Mouse (Mus musculus) heart, embryonic 13.5 days (tissue): ENCODE measurements at regions not wholly inside any gene's neighbourhood (a gene's known extent, or its start where the extent isn't known, plus 50 kb on each side); places are given as distances from the start of the nearest gene placed in this dataset.

Experiments
- ATAC-seq: fragments of 200-750 bp; cut with Nextera tagmentation; 2 replicates; pipeline ENCODE4 v1.8.0; 2017; ENCODE audit warnings: moderate TSS enrichment; ENCODE audit not compliant: insufficient number of reproducible peaks, low FRiP score, low TSS enrichment; ENCODE audit errors: extremely low read depth
- H3K27ac ChIP-seq: fragments of 300-500 bp; sonication (generic); replicated peaks from 2 replicates; pipeline ENCODE4 v1.5.1; 2015; ENCODE audit warnings: moderate library complexity, mild to moderate bottlenecking, inconsistent platforms
- H3K27me3 ChIP-seq: fragments of 300-500 bp; sonication (generic); replicated peaks from 2 replicates; pipeline ENCODE4 v1.6.1; 2015; ENCODE audit warnings: mild to moderate bottlenecking, inconsistent platforms
- H3K36me3 ChIP-seq: fragments of 300-500 bp; sonication (generic); 2 replicates; pipeline ENCODE4 v1.6.1; 2015; ENCODE audit warnings: mild to moderate bottlenecking, inconsistent platforms
- H3K4me1 ChIP-seq: fragments of 300-500 bp; sonication (generic); 2 replicates; pipeline ENCODE4 v1.6.1; 2015; ENCODE audit warnings: inconsistent platforms
- H3K4me2 ChIP-seq: fragments of 300-500 bp; sonication (generic); 2 replicates; pipeline ENCODE4 v1.6.1; 2015; ENCODE audit warnings: inconsistent platforms, mild to moderate bottlenecking, moderate library complexity
- H3K4me3 ChIP-seq: fragments of 300-500 bp; sonication (generic); 2 replicates; pipeline ENCODE4 v1.5.1; 2015; ENCODE audit warnings: moderate library complexity, mild to moderate bottlenecking, inconsistent platforms
- H3K9ac ChIP-seq: fragments of 300-500 bp; sonication (generic); 2 replicates; pipeline ENCODE4 v1.6.1; 2015; ENCODE audit warnings: inconsistent platforms, mild to moderate bottlenecking, moderate library complexity
- H3K9me3 ChIP-seq: fragments of 300-500 bp; sonication (generic); 2 replicates; pipeline ENCODE4 v1.6.1; 2016; ENCODE audit warnings: inconsistent platforms
- WGBS: fragments of 180-500 bp; shearing (Covaris S2); methylation state at CpG from one replicate; pipeline ENCODE4 v1.1.7; 2015; ENCODE audit warnings: mixed read lengths; 5-methylcytosine and 5-hydroxymethylcytosine counted together

DNA sequence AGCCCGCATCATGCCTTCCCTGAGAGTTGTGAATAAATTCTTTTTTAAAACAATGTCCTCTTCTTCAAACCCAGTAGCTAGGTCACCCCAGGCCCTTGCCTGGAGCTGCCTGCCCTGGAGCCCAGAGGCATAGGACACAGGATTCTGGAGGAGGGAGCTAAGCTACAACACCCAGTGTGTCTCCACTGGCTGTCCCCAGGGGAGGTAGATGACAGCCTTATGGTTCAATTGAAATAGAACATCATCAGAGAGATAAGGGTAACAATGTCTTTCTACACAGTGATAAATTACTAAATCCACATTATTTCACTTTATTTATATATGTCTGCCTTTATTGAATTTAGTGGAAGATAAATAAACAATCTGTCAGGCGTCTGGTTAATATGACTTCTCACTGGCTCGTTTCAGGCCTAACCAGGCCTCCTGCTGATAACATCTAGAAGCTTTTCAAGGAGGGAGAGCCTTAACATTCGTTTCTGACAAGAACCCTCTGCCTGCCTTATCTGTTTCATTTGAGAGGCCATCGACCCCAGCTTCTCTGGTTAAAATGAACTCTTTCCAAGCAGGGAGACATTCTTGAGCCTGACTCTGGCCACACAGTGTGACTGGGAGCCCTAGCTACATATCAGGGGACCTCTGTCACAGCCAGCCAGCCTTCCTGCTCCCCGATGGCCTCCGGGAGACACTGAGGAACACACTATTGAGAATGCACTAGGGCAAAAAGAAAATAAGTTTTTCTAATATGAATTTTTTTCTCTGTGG, 252.1 kb upstream of the Dynlrb2 start:
- H3K9ac ChIP-seq = peak overlapping the region; percentile 48; the same call in 1 of the 2 replicates
- no peaks in the 10 kb centered on the region for H3K9me3 ChIP-seq
- H3K27me3 ChIP-seq = no peaks in the 10 kb centered on the region
- H3K27ac ChIP-seq = 0 out of 2 replicates have a peak overlapping the region, but pooled peaks have one; percentile 15
- no peak overlapping the region for H3K4me3 ChIP-seq
- no peak overlapping the region for H3K4me2 ChIP-seq
- no peak for ATAC-seq
- peaks cover 12% of the 10 kb centered on the region for H3K4me1 ChIP-seq
- 18% methylated on average over 7 of the region's 7 CpGs for WGBS
- H3K36me3 ChIP-seq = no peaks in the 10 kb centered on the region

DNA sequence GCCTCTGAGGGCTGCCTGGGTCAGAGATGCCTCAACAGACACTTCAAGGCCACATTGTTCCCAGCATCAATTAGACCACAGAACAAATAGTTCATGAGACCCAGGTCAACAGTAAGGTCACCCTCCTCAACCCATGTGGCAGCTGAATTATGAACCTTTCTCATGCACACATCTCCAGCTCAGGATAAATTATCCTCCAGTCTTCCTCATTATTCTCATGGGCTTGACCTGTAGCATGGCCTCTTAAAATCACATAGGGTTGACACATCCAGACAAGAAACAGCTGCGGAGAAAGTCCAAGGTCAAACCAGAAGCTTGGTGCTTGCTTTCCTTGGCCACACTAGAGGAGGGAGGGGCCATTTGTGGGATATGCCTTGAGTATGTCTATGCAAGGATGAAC, 256.4 kb upstream of the Dynlrb2 start:
- H3K4me2 ChIP-seq = no peak overlapping the region
- no peaks in the 10 kb centered on the region for H3K27me3 ChIP-seq
- no peak overlapping the region for H3K9ac ChIP-seq
- no peak overlapping the region for H3K27ac ChIP-seq
- no peak for ATAC-seq
- H3K9me3 ChIP-seq = no peaks in the 10 kb centered on the region
- peaks cover 12% of the 10 kb centered on the region for H3K4me1 ChIP-seq
- no peak overlapping the region for H3K4me3 ChIP-seq
- no peaks in the 10 kb centered on the region for H3K36me3 ChIP-seq
- 71% methylated on average over 1 of the region's 1 CpGs for WGBS

DNA sequence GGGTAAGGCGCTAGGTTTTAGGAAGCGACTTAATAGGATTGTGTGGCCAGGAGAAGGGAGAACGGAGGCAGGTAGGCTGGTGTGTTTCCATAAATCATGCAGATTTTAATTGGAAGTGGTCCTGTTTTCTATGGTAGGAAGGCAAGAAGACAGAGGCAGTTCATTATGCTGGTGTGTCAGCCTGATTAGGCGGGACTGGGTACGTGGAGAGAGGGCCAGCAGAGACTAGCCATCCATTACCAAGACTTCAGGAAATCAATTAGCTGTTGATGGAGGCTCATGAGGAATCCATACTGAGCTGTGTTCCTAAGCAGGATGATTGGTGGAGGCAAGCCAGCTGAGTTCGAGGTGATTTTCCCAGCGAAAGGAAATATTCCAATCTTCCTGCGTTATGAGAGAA, 261.3 kb upstream of the Dynlrb2 start:
- H3K27me3 ChIP-seq = no peaks in the 10 kb centered on the region
- no peak overlapping the region for H3K4me3 ChIP-seq
- H3K4me2 ChIP-seq = no peak overlapping the region
- no peak overlapping the region for H3K9ac ChIP-seq
- no peak for ATAC-seq
- no peaks in the 10 kb centered on the region for H3K9me3 ChIP-seq
- H3K27ac ChIP-seq = no peak overlapping the region
- no peaks in the 10 kb centered on the region for H3K4me1 ChIP-seq
- H3K36me3 ChIP-seq = no peaks in the 10 kb centered on the region
- WGBS = 62% methylated on average over 8 of the region's 8 CpGs

- Histone ChIP-seq H3K9me3 (no peaks in the 10 kb centered on the region), H3K27ac (no peak overlapping the region), H3K27me3 (no peaks in the 10 kb centered on the region), H3K4me3 (no peak overlapping the region), H3K36me3 (no peaks in the 10 kb centered on the region), H3K9ac (no peak overlapping the region), H3K4me2 (no peak overlapping the region), H3K4me1 (no peaks in the 10 kb centered on the region)
- ATAC-seq = no peak
- WGBS = 67% methylated on average over 5 of the region's 5 CpGs
These were observed 261.8 kb upstream of the Dynlrb2 start for GRCm38 (mm10) chr8:116242972-116243371.

DNA sequence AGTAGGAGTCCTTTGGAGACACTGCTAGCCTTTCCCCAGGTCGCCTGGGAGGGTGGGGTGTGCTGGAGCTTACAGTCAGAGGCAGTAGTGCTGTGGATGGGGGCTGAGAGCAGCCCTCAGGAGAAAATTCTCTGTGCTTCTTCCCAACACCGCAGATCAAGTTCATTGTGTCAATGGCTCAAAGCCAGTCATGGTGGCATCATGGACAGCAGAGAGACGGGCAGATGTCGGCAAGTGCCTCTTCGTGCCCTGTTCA, 262.9 kb upstream of the Dynlrb2 start:
- Histone ChIP-seq H3K9me3 (no peaks in the 10 kb centered on the region), H3K4me1 (no peaks in the 10 kb centered on the region), H3K27ac (no peak overlapping the region), H3K4me2 (no peak overlapping the region), H3K27me3 (no peaks in the 10 kb centered on the region), H3K4me3 (no peak overlapping the region), H3K36me3 (no peaks in the 10 kb centered on the region), H3K9ac (no peak overlapping the region)
- 83% methylated on average over 5 of the region's 5 CpGs for WGBS
- no peak for ATAC-seq

DNA sequence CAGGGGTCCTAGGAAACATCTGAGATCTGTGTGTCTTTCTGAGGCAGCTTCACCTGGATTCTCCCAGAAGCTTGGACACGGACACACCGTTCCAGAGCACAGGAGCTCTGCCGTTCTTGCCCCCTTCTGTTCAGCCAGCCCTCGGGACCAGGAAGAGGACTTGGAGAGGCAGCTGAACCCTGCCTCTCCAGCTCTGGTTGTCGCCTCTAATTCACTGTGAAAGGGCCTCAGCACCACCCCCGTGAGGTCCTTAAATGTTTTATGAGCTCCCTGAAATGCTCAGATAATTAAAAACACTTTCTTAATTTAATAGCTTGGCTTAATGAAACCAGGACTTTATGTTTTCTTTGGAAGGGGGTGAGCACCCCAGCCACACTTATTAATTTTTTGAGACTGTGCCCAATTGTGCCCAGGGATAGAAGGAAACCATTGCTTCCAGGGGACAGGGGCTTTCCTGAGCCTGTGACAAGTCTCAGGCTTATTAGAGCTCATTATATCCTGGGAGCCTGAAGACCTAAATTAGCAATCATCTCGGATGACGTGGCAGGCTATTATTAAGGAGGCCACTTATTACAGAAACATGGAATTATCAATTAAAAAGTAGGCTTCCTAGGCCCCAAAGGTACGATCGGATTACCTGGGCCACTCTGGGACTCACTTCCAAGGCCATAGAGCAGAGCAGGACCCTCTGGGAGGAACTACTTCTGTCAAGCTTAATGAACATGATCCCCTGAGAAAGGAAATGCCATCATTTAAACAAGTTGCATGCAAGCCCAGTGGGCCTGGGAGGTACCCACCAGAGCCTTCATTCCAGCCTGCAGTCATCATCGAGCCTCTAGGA, 263.4 kb upstream of the Dynlrb2 start:
- ATAC-seq = no peak
- H3K36me3 ChIP-seq = no peaks in the 10 kb centered on the region

GRCm38 (mm10) chr8:116238670-116239069, 266.1 kb upstream of the Dynlrb2 start:
- no peak for ATAC-seq
- 86% methylated on average over 1 of the region's 1 CpGs for WGBS
- H3K4me2 ChIP-seq = no peak overlapping the region

More for the DNA sequence above, 263.4 kb upstream of the Dynlrb2 start:
- Histone ChIP-seq H3K9me3 (no peaks in the 10 kb centered on the region), H3K27ac (no peak overlapping the region), H3K4me2 (no peak overlapping the region), H3K9ac (no peak overlapping the region), H3K4me1 (no peaks in the 10 kb centered on the region), H3K27me3 (no peaks in the 10 kb centered on the region), H3K4me3 (no peak overlapping the region)
- WGBS = 78% methylated on average over 11 of the region's 11 CpGs

DNA sequence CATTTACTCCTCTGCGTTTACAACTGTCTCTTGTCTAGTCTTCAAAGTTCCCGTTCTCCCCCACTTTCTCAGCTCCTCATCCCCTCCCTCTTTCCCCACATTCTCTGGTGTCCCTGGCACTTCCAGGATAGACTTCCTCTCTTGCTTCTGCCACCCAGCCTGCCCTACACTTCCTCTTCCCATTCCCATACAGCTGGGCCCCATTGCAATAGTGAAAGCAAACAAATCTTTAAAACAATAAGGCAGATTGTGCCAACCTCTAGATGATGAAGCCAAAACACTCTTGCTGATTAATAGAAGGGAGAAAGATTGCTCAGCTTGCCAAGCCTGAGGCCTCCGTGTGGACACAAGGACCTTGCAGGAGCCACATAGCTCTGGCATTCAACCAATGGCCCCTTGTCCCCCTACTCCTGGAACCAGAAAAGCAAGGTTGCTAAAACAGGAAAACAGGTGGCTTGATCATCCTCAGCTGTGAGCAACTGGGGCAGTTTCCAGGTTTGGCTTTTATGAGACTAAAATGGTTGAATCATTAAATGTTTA, 267.1 kb upstream of the Dynlrb2 start:
- H3K4me3 ChIP-seq = no peak overlapping the region
- H3K36me3 ChIP-seq = no peaks in the 10 kb centered on the region
- no peak for ATAC-seq
- 66% methylated on average over 3 of the region's 3 CpGs for WGBS
- H3K27ac ChIP-seq = no peak overlapping the region
- H3K27me3 ChIP-seq = no peaks in the 10 kb centered on the region
- no peak overlapping the region for H3K9ac ChIP-seq
- H3K4me2 ChIP-seq = no peak overlapping the region
- H3K4me1 ChIP-seq = no peaks in the 10 kb centered on the region
- H3K9me3 ChIP-seq = no peaks in the 10 kb centered on the region

More at GRCm38 (mm10) chr8:116238670-116239069, 266.1 kb upstream of the Dynlrb2 start:
- Histone ChIP-seq H3K4me3 (no peak overlapping the region), H3K9ac (no peak overlapping the region), H3K36me3 (no peaks in the 10 kb centered on the region), H3K4me1 (no peaks in the 10 kb centered on the region), H3K27ac (no peak overlapping the region), H3K27me3 (no peaks in the 10 kb centered on the region), H3K9me3 (no peaks in the 10 kb centered on the region)

DNA sequence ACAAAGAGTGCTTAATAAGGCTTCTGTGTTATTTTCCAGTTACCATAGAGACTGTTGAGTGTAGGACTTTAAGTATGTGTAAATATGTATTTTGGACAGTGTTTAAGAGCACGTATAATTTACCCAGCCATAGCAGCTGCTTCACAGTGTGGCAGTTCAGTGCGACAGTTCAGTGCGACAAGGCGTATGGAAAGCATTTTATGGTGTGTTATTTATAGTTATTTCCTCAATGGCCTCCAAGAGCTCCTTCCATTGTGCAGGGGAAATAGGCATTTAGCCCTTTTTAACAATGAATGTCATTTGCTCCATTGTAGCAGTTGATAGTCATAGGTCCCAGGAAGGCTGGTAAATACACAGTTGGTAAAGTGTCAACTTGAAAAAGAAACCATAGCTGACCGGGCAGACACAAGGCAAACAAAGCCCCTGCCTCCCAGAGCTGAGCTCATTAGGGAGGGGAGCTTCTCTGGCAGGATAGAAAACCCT, 275.1 kb upstream of the Dynlrb2 start:
- 62% methylated on average over 5 of the region's 5 CpGs for WGBS

GRCm38 (mm10) chr8:116227003-116227402, 277.8 kb upstream of the Dynlrb2 start:
- H3K9ac ChIP-seq = no peak overlapping the region
- ATAC-seq = no peak
- no peaks in the 10 kb centered on the region for H3K4me1 ChIP-seq
- H3K9me3 ChIP-seq = no peaks in the 10 kb centered on the region
- no peaks in the 10 kb centered on the region for H3K36me3 ChIP-seq
- no peaks in the 10 kb centered on the region for H3K27me3 ChIP-seq
- WGBS = 77% methylated on average over 11 of the region's 11 CpGs
- H3K4me3 ChIP-seq = no peak overlapping the region
- H3K27ac ChIP-seq = no peak overlapping the region
- no peak overlapping the region for H3K4me2 ChIP-seq

More for the DNA sequence above, 275.1 kb upstream of the Dynlrb2 start:
- Histone ChIP-seq H3K36me3 (no peaks in the 10 kb centered on the region), H3K9ac (no peak overlapping the region), H3K4me3 (no peak overlapping the region), H3K4me1 (no peaks in the 10 kb centered on the region), H3K27ac (no peak overlapping the region), H3K4me2 (no peak overlapping the region), H3K9me3 (no peaks in the 10 kb centered on the region), H3K27me3 (no peaks in the 10 kb centered on the region)
- no peak for ATAC-seq

DNA sequence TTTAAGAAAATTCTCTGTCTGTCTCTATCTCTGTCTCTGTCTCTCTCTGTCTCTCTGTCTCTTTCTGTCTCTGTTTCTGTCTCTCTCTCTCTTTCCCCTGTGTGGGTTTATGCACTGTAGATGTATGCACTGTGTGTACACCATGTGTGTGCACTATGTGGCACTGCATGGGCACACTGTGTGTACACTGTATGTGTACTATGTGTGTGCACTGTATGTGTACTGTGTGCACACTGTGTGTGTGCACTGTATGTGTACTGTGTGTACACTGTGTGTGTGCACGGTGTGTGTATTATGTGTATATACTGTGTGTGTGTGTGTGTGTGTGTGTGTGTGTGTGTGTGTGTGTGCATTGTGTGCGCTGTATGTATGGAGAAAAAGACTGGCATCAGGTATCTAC, 281.5 kb upstream of the Dynlrb2 start:
- no peaks in the 10 kb centered on the region for H3K36me3 ChIP-seq
- H3K27me3 ChIP-seq = no peaks in the 10 kb centered on the region
- WGBS = 83% methylated on average over 2 of the region's 2 CpGs
- H3K4me1 ChIP-seq = no peaks in the 10 kb centered on the region
- H3K27ac ChIP-seq = no peak overlapping the region
- no peaks in the 10 kb centered on the region for H3K9me3 ChIP-seq
- H3K4me3 ChIP-seq = no peak overlapping the region
- no peak overlapping the region for H3K4me2 ChIP-seq
- no peak overlapping the region for H3K9ac ChIP-seq
- ATAC-seq = no peak
